Mouse (Mus musculus): ENCODE measurements around the gene Rufy3. TPM values are rescaled to one million over a fixed set of nuclear protein-coding genes. Genes with fewer than 3 reads are reported as not detected.
A peak's percentile ranks its signal among the peaks of the same experiment; 100 is the strongest.

The Rufy3 gene
- total and polyA plus RNA-seq, 2 experiments from 2014 or later: 248 to 250 TPM

DNA sequence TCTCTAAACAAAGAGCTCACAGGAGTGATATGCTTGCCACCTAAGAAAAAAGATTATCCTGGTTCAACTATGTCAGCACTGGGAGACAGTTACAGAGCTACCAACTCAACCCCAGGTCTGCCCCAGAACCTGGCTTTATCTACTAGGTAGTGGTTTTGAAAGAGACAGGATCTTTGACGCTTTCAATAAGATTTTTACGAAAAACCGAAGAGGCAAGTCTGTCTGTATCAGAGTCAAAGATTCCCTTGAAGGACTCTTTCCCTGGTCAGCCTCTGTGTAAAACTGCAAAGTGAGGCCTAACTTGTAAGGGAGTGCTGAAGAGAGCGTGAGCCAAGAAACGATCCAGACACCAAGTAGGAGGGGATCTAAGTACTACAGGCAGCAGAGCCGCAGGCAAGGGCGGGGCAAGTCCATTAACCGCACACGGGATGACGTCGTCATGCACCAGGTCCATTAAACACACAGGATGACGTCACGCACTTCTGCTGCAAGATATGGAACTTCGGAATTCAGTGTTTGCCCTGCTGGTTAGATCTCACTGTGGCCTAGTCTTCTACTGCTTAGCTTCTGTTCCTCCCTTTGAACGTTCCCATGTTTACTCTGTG, 123.8 kb downstream of the Rufy3 start:
- WGBS: 85% methylated on average over 15 of the region's 15 CpGs
- Histone ChIP-seq H3K4me2 (ENCODE audit: low read depth, low read length, poor library complexity, severe bottlenecking) (no peak overlapping the region), H3K27ac (ENCODE audit: low read depth, low read length) (no peak overlapping the region), H3K9ac (replicated peaks; ENCODE audit: low read length, poor library complexity, severe bottlenecking) (no peak overlapping the region), H3K36me3 (ENCODE audit: insufficient read depth, low read length) (no peaks in the 10 kb centered on the region), H3K27me3 (ENCODE audit: insufficient read depth, low read length) (no peaks in the 10 kb centered on the region), H3K9me3 (ENCODE audit: low read length) (no peaks in the 10 kb centered on the region), H3K4me3 (ENCODE audit: low read depth, low read length) (no peak overlapping the region), H3K4me1 (ENCODE audit: insufficient read depth, low read length) (no peaks in the 10 kb centered on the region; the same call in 1 of the 2 replicates)
- no peak for TF ChIP-seq CTCF (IDR thresholded peaks at IDR 0.05)
- DNase-seq (ENCODE audit: low spot score) (no peak), ATAC-seq (ENCODE audit: low FRiP score) (no peak)

DNA sequence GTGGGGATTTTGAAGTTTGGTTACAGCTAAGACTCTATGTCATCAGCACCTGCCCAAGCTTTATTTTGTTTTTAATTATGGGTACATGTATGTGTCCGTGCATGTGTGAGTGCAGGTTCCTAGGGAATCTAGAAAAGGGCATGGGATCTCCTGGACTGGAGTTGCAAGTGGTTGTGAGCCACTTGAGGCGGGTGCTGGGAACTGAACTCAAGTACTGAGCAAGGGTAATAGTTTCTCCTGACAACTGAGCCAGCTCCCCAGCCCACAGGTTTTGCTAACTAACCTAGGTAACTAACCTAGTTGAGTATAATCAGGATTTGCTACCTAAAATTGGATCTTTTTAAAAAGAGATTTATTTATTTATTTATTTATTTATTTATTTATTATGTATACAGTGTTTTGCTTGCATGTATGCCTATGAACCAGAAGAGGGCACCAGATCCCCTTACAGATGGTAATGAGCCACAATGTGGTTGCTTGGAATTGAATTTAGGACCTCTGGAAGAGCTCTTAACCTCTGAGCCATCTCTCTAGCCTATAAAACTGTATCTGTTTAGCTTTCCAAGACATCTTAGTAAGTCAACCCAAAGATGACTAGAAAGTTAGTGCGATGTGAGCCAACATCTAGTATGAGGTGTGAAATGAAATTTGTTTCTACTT, 124.6 kb downstream of the Rufy3 start:
- Histone ChIP-seq H3K36me3 (ENCODE audit: insufficient read depth, low read length) (no peaks in the 10 kb centered on the region), H3K9ac (replicated peaks; ENCODE audit: low read length, poor library complexity, severe bottlenecking) (no peak overlapping the region), H3K4me2 (ENCODE audit: low read depth, low read length, poor library complexity, severe bottlenecking) (no peak overlapping the region), H3K9me3 (ENCODE audit: low read length) (no peaks in the 10 kb centered on the region), H3K27me3 (ENCODE audit: insufficient read depth, low read length) (no peaks in the 10 kb centered on the region), H3K4me3 (ENCODE audit: low read depth, low read length) (no peak overlapping the region), H3K4me1 (ENCODE audit: insufficient read depth, low read length) (no peaks in the 10 kb centered on the region; the same call in 1 of the 2 replicates), H3K27ac (ENCODE audit: low read depth, low read length) (no peak overlapping the region)
- peak; percentile 82 for DNase-seq (ENCODE audit: low spot score)
- 77% methylated on average over 3 of the region's 3 CpGs for WGBS
- ATAC-seq (ENCODE audit: low FRiP score): no peak
- TF ChIP-seq CTCF (IDR thresholded peaks at IDR 0.05): peak; percentile 80

DNA sequence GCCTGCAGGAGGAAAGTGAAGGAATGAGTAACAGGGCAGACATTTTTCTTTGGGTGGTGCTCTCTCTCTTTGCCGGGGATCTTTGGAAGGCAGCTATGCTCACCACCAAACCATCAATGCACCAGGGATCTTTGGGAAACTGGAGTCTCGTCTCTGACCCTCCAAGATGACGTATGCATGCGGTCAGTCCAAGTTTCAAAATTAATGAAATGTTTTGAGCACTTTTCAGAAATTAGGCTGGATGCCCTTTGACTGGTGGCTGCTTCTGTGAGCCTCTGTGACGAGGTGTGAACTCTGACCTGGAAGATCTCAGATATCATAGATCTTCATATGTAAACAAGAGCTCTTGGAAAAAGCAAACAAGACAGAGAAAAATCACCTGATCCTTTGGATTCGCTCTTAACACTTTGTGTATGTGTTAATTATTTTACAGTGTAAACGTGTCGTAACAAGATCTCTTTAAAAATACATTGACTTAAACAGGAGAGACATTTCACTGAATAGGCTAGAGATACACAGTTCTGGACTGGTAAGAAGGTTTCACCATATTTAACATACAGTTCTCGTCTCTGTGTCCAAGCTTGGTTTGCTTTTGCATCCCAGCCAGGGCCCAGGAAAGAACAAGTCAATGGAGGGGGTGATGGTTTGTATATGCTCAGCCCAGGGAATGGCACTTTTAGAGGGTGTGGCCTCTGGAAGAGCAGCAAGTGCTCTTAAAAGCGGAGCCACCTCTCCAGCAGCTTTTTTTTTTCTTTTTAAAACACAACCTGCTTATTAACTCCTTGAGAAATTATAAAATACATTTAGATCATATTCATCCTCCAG, 126.1 kb downstream of the Rufy3 start:
- Histone ChIP-seq H3K36me3 (ENCODE audit: insufficient read depth, low read length) (no peaks in the 10 kb centered on the region), H3K9me3 (ENCODE audit: low read length) (no peaks in the 10 kb centered on the region), H3K4me2 (ENCODE audit: low read depth, low read length, poor library complexity, severe bottlenecking) (no peak overlapping the region), H3K4me1 (ENCODE audit: insufficient read depth, low read length) (no peaks in the 10 kb centered on the region), H3K9ac (replicated peaks; ENCODE audit: low read length, poor library complexity, severe bottlenecking) (no peak overlapping the region), H3K27me3 (ENCODE audit: insufficient read depth, low read length) (no peaks in the 10 kb centered on the region), H3K4me3 (ENCODE audit: low read depth, low read length) (no peak overlapping the region), H3K27ac (ENCODE audit: low read depth, low read length) (no peak overlapping the region)
- no peak for ATAC-seq (ENCODE audit: low FRiP score)
- 82% methylated on average over 10 of the region's 10 CpGs for WGBS
- no peak for TF ChIP-seq CTCF (IDR thresholded peaks at IDR 0.05)
- no peak for DNase-seq (ENCODE audit: low spot score)

DNA sequence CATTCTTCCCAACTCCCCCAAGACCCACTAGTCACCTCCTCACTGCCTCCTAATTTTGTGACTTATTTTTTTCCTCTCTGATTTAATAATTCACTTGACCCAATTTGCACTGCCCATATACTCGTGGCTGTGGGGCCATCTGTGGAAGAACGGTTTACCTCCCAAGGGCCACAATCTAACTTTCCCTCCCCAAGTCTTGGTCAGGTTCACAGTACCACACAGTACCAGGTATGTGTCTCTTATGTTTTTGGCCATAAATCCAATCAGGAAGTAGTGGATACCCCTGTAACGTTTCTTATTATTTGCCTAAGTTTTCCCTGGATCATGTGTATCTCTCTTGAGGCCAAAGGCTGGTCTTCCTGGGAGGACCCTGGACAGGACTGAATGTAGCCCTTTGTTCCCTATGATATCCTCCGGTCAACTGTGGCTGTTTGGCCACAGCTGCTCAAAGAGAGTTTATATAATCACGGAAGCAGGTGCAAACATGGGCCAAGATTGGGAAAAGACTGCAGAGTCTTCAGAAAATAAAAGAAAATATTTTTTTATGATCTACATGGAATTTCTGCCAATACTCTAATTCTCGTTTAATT, 126.8 kb downstream of the Rufy3 start:
- no peak for ATAC-seq (ENCODE audit: low FRiP score)
- no peak for TF ChIP-seq CTCF (IDR thresholded peaks at IDR 0.05)
- 88% methylated on average over 6 of the region's 6 CpGs for WGBS

DNA sequence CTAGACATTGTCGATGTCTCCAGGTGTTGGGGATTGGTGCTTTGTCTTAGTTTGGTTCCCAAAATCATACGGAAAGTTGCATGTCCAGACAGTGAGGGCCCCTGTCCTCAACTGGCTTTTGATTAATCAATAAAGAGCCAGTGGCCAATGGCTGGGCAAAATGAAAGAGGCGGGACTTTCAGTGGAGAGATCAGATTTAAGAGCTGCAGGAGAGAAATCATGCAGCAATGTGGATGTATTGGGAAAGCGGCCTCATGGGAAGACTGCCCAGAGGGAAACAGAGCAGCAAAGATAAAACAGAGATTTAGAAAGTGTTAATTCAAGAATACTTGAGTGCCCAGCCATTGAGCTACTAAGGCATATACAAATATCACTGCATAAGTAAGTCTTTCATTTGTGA, 127.7 kb downstream of the Rufy3 start:
- ATAC-seq (ENCODE audit: low FRiP score): no peak
- 78% methylated on average over 4 of the region's 4 CpGs for WGBS

More for the DNA sequence above, 126.8 kb downstream of the Rufy3 start:
- DNase-seq (ENCODE audit: low spot score): no peak
- H3K27ac ChIP-seq (ENCODE audit: low read depth, low read length): no peak overlapping the region
- no peaks in the 10 kb centered on the region for H3K36me3 ChIP-seq (ENCODE audit: insufficient read depth, low read length)
- no peak overlapping the region for H3K4me2 ChIP-seq (ENCODE audit: low read depth, low read length, poor library complexity, severe bottlenecking)
- no peak overlapping the region for H3K4me3 ChIP-seq (ENCODE audit: low read depth, low read length)
- no peaks in the 10 kb centered on the region for H3K9me3 ChIP-seq (ENCODE audit: low read length)
- no peak overlapping the region for H3K9ac ChIP-seq (replicated peaks; ENCODE audit: low read length, poor library complexity, severe bottlenecking)
- H3K4me1 ChIP-seq (ENCODE audit: insufficient read depth, low read length): no peaks in the 10 kb centered on the region
- no peaks in the 10 kb centered on the region for H3K27me3 ChIP-seq (ENCODE audit: insufficient read depth, low read length)

More for the DNA sequence above, 127.7 kb downstream of the Rufy3 start:
- Histone ChIP-seq H3K36me3 (ENCODE audit: insufficient read depth, low read length) (no peaks in the 10 kb centered on the region), H3K4me3 (ENCODE audit: low read depth, low read length) (no peak overlapping the region), H3K4me1 (ENCODE audit: insufficient read depth, low read length) (no peaks in the 10 kb centered on the region), H3K27me3 (ENCODE audit: insufficient read depth, low read length) (no peaks in the 10 kb centered on the region), H3K9me3 (ENCODE audit: low read length) (no peaks in the 10 kb centered on the region), H3K27ac (ENCODE audit: low read depth, low read length) (no peak overlapping the region), H3K4me2 (ENCODE audit: low read depth, low read length, poor library complexity, severe bottlenecking) (no peak overlapping the region), H3K9ac (replicated peaks; ENCODE audit: low read length, poor library complexity, severe bottlenecking) (no peak overlapping the region)
- no peak for TF ChIP-seq CTCF (IDR thresholded peaks at IDR 0.05)
- DNase-seq (ENCODE audit: low spot score): no peak
